Mouse (Mus musculus) left cerebral cortex, adult 2 months (tissue): ENCODE data around the gene Prcd. TPM values are rescaled to one million over a fixed set of nuclear protein-coding genes. Genes with fewer than 3 reads are reported as not detected.

Experiments
- DNase-seq, 2 experiments: peaks; one replicate each; pipeline ENCODE4 v3.0.0; 2021 to 2022; ENCODE audit warnings: low spot score in 2 of 2, mixed read lengths in 1 of 2; ENCODE audit errors: extremely low spot score in 1 of 2
- H3K27ac ChIP-seq: fragments of 200-600 bp; 2 replicates; pipeline ENCODE4 v1.8.1; 2022
- H3K4me3 ChIP-seq: fragments of 200-600 bp; 2 replicates; pipeline ENCODE4 v1.8.1; 2022
- CTCF ChIP-seq: fragments of 200-600 bp; IDR thresholded peaks from 2 replicates; pipeline ENCODE4 v1.8.1; 2022; ENCODE audit warnings: antibody characterized with exemption, mild to moderate bottlenecking, moderate library complexity
- intact Hi-C: fragments of 180-260 bp; cut with DNase I; formaldehyde crosslinking; loops from one replicate; pipeline ENCODE4 v1.15.1; 2025
- total RNA-seq, 2 experiments: library from RNA; stranded (reverse); gene quantifications; 2 replicates each; pipeline ENCODE4 v1.2.3; 2021

The Prcd gene
- total RNA-seq, 2 experiments from 2014 or later, result 5.4 to 5.8 TPM

- DNase-seq, result no peak
- intact Hi-C loops, result no loop called here
- Histone ChIP-seq H3K27ac (no peak overlapping the region), H3K4me3 (no peak overlapping the region)
- TF ChIP-seq CTCF, result no peak
Observed at GRCm38 (mm10) chr11:116619156-116619555, 34.2 kb upstream of the Prcd start.

- TF ChIP-seq CTCF, result no peak
- Histone ChIP-seq H3K4me3 (no peak overlapping the region), H3K27ac (no peak overlapping the region)
- DNase-seq, result no peak
- intact Hi-C loops, result no loop called here
Observed at GRCm38 (mm10) chr11:116619561-116619960, 33.8 kb upstream of the Prcd start.

GRCm38 (mm10) chr11:116620073-116620472, 33.3 kb upstream of the Prcd start:
- Histone ChIP-seq H3K4me3 (no peak overlapping the region), H3K27ac (no peak overlapping the region)
- intact Hi-C loops, result no loop called here
- DNase-seq, result no peak
- TF ChIP-seq CTCF, result no peak

- intact Hi-C loops, result no loop called here
- H3K27ac ChIP-seq, result no peak overlapping the region
- no peak for TF ChIP-seq CTCF
- no peak for DNase-seq
- H3K4me3 ChIP-seq, result no peak overlapping the region
Observed at GRCm38 (mm10) chr11:116620559-116621253, 32.6 kb upstream of the Prcd start.

GRCm38 (mm10) chr11:116621258-116621704, 32.1 kb upstream of the Prcd start:
- intact Hi-C loops, result no loop called here
- Histone ChIP-seq H3K27ac (no peak overlapping the region), H3K4me3 (no peak overlapping the region)
- no peak for TF ChIP-seq CTCF
- DNase-seq, result peak in 1 of 2 experiments; percentile 40

- intact Hi-C loops, result no loop called here
- TF ChIP-seq CTCF, result no peak
- DNase-seq, result no peak
- Histone ChIP-seq H3K27ac (0 out of 2 replicates have a peak overlapping the region, but pooled peaks have one; percentile 36), H3K4me3 (peak overlapping the region; percentile 46)
Observed at GRCm38 (mm10) chr11:116623281-116624124, 29.8 kb upstream of the Prcd start.

- Histone ChIP-seq H3K4me3 (peak overlapping the region; percentile 46), H3K27ac (0 out of 2 replicates have a peak overlapping the region, but pooled peaks have one; percentile 36)
- intact Hi-C loops, result no loop called here
- no peak for TF ChIP-seq CTCF
- DNase-seq, result peak in 1 of 2 experiments; percentile 29
Observed at GRCm38 (mm10) chr11:116624131-116624832, 29.1 kb upstream of the Prcd start.

- intact Hi-C loops, result no loop called here
- no peak overlapping the region for H3K27ac ChIP-seq
- DNase-seq, result no peak
- no peak overlapping the region for H3K4me3 ChIP-seq
- peak; percentile 67 for TF ChIP-seq CTCF
Observed at GRCm38 (mm10) chr11:116625081-116626000, 28.0 kb upstream of the Prcd start.

GRCm38 (mm10) chr11:116626299-116627071, 26.8 kb upstream of the Prcd start, which contains the start of gene Rhbdf2:
TSS of gene Rhbdf2 (minus strand) at chr11:116627019.
- no peak within 1 kb of the TSS for H3K4me3 ChIP-seq
- intact Hi-C loops, result no loop called here
- TF ChIP-seq CTCF, result no peak
- no peak for DNase-seq
- H3K27ac ChIP-seq, result no peak within 1 kb of the TSS
